Mouse (Mus musculus): ENCODE measurements around the gene 4931422A03Rik. TPM values are rescaled to one million over a fixed set of nuclear protein-coding genes. Genes with fewer than 3 reads are reported as not detected.

Gene 4931422A03Rik
- polyA plus RNA-seq, 2 experiments = 2.3 TPM; not detected in 1

- TF ChIP-seq POLR2A (IDR thresholded peaks at IDR 0.05; ENCODE audit: borderline replicate concordance, extremely low read depth, insufficient read depth, insufficient read length) = no peak
Measured at GRCm38 (mm10) chr2:103936666-103937065, 91.5 kb downstream of the 4931422A03Rik start.

DNA sequence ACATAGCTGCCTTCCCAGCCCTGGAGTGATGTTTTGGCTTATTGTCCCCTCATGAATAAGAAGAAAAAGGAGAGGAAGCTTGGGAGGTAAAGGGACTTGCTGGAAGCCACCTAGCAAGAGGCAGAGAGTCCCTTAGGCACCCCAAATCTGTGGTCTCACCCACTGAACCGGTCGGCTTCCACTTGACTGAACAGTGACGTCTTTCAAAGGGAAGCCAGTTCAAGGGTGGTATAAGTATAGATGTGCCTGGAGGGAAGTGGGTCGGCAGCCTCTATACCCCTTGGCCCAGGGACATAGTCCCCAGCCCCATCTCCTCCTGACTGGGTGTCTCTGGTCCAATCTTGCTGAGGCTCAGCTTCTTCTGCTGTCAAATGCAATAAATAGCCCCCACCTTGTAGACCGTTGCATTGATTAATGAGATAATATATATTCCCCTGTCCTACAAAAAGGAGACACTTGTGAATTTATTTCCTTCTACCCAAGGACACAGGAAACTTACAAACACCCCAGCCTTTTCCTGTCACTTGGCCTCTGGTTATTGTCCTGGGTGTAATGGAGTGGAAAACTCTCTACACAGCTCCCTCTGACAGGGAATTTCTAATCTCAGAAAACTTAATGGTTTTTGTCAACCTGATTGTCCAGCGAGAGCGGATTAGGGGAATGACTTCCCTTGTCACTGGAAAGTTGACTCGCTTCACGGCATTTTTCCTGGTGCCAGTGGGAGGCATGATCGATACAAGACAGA lies 92.3 kb downstream of the 4931422A03Rik start:
- no peaks in the 10 kb centered on the region for H3K27me3 ChIP-seq (ENCODE audit: control insufficient read depth, insufficient read depth, low read length)
- no peak overlapping the region for H3K27ac ChIP-seq (replicated peaks; ENCODE audit: low read depth, low read length)
- H3K9me3 ChIP-seq (ENCODE audit: control insufficient read depth, low read length) = no peaks in the 10 kb centered on the region
- H3K4me3 ChIP-seq (replicated peaks; ENCODE audit: low read length) = no peak overlapping the region
- DNase-seq (ENCODE audit: low spot score) = no peak
- WGBS = 79% methylated on average over 10 of the region's 10 CpGs
- H3K4me1 ChIP-seq (ENCODE audit: control insufficient read depth, insufficient read depth, low read length) = peaks cover 2% of the 10 kb centered on the region; the same call in 1 of the 2 replicates
- no peaks in the 10 kb centered on the region for H3K36me3 ChIP-seq (ENCODE audit: control insufficient read depth, insufficient read depth, low read length)
- H3K4me2 ChIP-seq (replicated peaks; ENCODE audit: low read depth, low read length, severe bottlenecking) = no peak overlapping the region
- no peak for ATAC-seq (ENCODE audit: low FRiP score, low read depth)
- TF ChIP-seq POLR2A (IDR thresholded peaks at IDR 0.05; ENCODE audit: borderline replicate concordance, extremely low read depth, insufficient read depth, insufficient read length) = no peak
- no peak overlapping the region for H3K9ac ChIP-seq (ENCODE audit: low read depth, low read length, severe bottlenecking)

More at GRCm38 (mm10) chr2:103936666-103937065, 91.5 kb downstream of the 4931422A03Rik start:
- Histone ChIP-seq H3K4me2 (replicated peaks; ENCODE audit: low read depth, low read length, severe bottlenecking) (no peak overlapping the region), H3K27me3 (ENCODE audit: control insufficient read depth, insufficient read depth, low read length) (no peaks in the 10 kb centered on the region), H3K27ac (replicated peaks; ENCODE audit: low read depth, low read length) (no peak overlapping the region), H3K36me3 (ENCODE audit: control insufficient read depth, insufficient read depth, low read length) (no peaks in the 10 kb centered on the region), H3K4me1 (ENCODE audit: control insufficient read depth, insufficient read depth, low read length) (no peaks in the 10 kb centered on the region), H3K9me3 (ENCODE audit: control insufficient read depth, low read length) (no peaks in the 10 kb centered on the region), H3K4me3 (replicated peaks; ENCODE audit: low read length) (no peak overlapping the region), H3K9ac (ENCODE audit: low read depth, low read length, severe bottlenecking) (no peak overlapping the region)
- WGBS = 94% methylated on average over 2 of the region's 2 CpGs
- ATAC-seq (ENCODE audit: low FRiP score, low read depth) (no peak), DNase-seq (ENCODE audit: low spot score) (no peak)

GRCm38 (mm10) chr2:103934670-103935069 lies 93.5 kb downstream of the 4931422A03Rik start:
- no peak overlapping the region for H3K4me2 ChIP-seq (replicated peaks; ENCODE audit: low read depth, low read length, severe bottlenecking)
- DNase-seq (ENCODE audit: low spot score) = no peak
- peaks cover 11% of the 10 kb centered on the region for H3K4me1 ChIP-seq (ENCODE audit: control insufficient read depth, insufficient read depth, low read length)
- no peak overlapping the region for H3K27ac ChIP-seq (replicated peaks; ENCODE audit: low read depth, low read length)
- ATAC-seq (ENCODE audit: low FRiP score, low read depth) = no peak
- H3K9ac ChIP-seq (ENCODE audit: low read depth, low read length, severe bottlenecking) = no peak overlapping the region
- H3K36me3 ChIP-seq (ENCODE audit: control insufficient read depth, insufficient read depth, low read length) = no peaks in the 10 kb centered on the region
- no peaks in the 10 kb centered on the region for H3K9me3 ChIP-seq (ENCODE audit: control insufficient read depth, low read length)
- H3K27me3 ChIP-seq (ENCODE audit: control insufficient read depth, insufficient read depth, low read length) = no peaks in the 10 kb centered on the region
- TF ChIP-seq POLR2A (IDR thresholded peaks at IDR 0.05; ENCODE audit: borderline replicate concordance, extremely low read depth, insufficient read depth, insufficient read length) = no peak
- 49% methylated on average over 3 of the region's 3 CpGs for WGBS
- H3K4me3 ChIP-seq (replicated peaks; ENCODE audit: low read length) = no peak overlapping the region

GRCm38 (mm10) chr2:103934270-103934669 lies 93.9 kb downstream of the 4931422A03Rik start:
- DNase-seq (ENCODE audit: low spot score) = no peak
- Histone ChIP-seq H3K9ac (ENCODE audit: low read depth, low read length, severe bottlenecking) (no peak overlapping the region), H3K4me2 (replicated peaks; ENCODE audit: low read depth, low read length, severe bottlenecking) (no peak overlapping the region), H3K4me3 (replicated peaks; ENCODE audit: low read length) (no peak overlapping the region), H3K27ac (replicated peaks; ENCODE audit: low read depth, low read length) (no peak overlapping the region), H3K4me1 (ENCODE audit: control insufficient read depth, insufficient read depth, low read length) (peaks cover 11% of the 10 kb centered on the region), H3K9me3 (ENCODE audit: control insufficient read depth, low read length) (no peaks in the 10 kb centered on the region), H3K36me3 (ENCODE audit: control insufficient read depth, insufficient read depth, low read length) (no peaks in the 10 kb centered on the region), H3K27me3 (ENCODE audit: control insufficient read depth, insufficient read depth, low read length) (no peaks in the 10 kb centered on the region)
- TF ChIP-seq POLR2A (IDR thresholded peaks at IDR 0.05; ENCODE audit: borderline replicate concordance, extremely low read depth, insufficient read depth, insufficient read length) = no peak
- no peak for ATAC-seq (ENCODE audit: low FRiP score, low read depth)
- 69% methylated on average over 7 of the region's 7 CpGs for WGBS

- no peak overlapping the region for H3K4me3 ChIP-seq (replicated peaks; ENCODE audit: low read length)
- 57% methylated on average over 9 of the region's 9 CpGs for WGBS
- H3K36me3 ChIP-seq (ENCODE audit: control insufficient read depth, insufficient read depth, low read length) = no peaks in the 10 kb centered on the region
- H3K9ac ChIP-seq (ENCODE audit: low read depth, low read length, severe bottlenecking) = no peak overlapping the region
- H3K9me3 ChIP-seq (ENCODE audit: control insufficient read depth, low read length) = no peaks in the 10 kb centered on the region
- no peak overlapping the region for H3K27ac ChIP-seq (replicated peaks; ENCODE audit: low read depth, low read length)
- TF ChIP-seq POLR2A (IDR thresholded peaks at IDR 0.05; ENCODE audit: borderline replicate concordance, extremely low read depth, insufficient read depth, insufficient read length) = no peak
- no peak overlapping the region for H3K4me2 ChIP-seq (replicated peaks; ENCODE audit: low read depth, low read length, severe bottlenecking)
- peaks cover 15% of the 10 kb centered on the region for H3K4me1 ChIP-seq (ENCODE audit: control insufficient read depth, insufficient read depth, low read length)
- DNase-seq (ENCODE audit: low spot score) (no peak), ATAC-seq (ENCODE audit: low FRiP score, low read depth) (no peak)
- H3K27me3 ChIP-seq (ENCODE audit: control insufficient read depth, insufficient read depth, low read length) = no peaks in the 10 kb centered on the region
Measured at GRCm38 (mm10) chr2:103932480-103932879, 95.7 kb downstream of the 4931422A03Rik start.
